Mouse (Mus musculus) lung, postnatal 0 days (tissue): ENCODE results near the gene Zpbp2. TPM values are rescaled to one million over a fixed set of nuclear protein-coding genes. Genes with fewer than 3 reads are reported as not detected.

Experiments used
- ATAC-seq: fragments of 200-750 bp; cut with Nextera tagmentation; 2 replicates; pipeline ENCODE4 v1.8.0; 2017; ENCODE audit warnings: moderate library complexity
- DNase-seq: peaks from one replicate; pipeline ENCODE4 v3.0.0-alpha.2; 2016; ENCODE audit warnings: low spot score
- H3K27ac ChIP-seq: fragments of 300-500 bp; sonication (generic); 2 replicates; pipeline ENCODE4 v1.5.1; 2014; ENCODE audit warnings: antibody characterized with exemption, mild to moderate bottlenecking, low read length, mixed read lengths
- H3K27me3 ChIP-seq: fragments of 300-500 bp; sonication (generic); replicated peaks from 2 replicates; pipeline ENCODE4 v1.6.1; 2014; ENCODE audit warnings: low read length, mixed read lengths; ENCODE audit not compliant: insufficient read depth
- H3K36me3 ChIP-seq: fragments of 300-500 bp; sonication (generic); 2 replicates; pipeline ENCODE4 v1.6.1; 2014; ENCODE audit warnings: low read length, mixed read lengths; ENCODE audit not compliant: insufficient read depth
- H3K4me1 ChIP-seq: fragments of 300-500 bp; sonication (generic); 2 replicates; pipeline ENCODE4 v1.6.1; 2014; ENCODE audit warnings: antibody characterized with exemption, low read depth, low read length, mixed read lengths; ENCODE audit not compliant: insufficient read depth
- H3K4me2 ChIP-seq: fragments of 300-500 bp; sonication (generic); replicated peaks from 2 replicates; pipeline ENCODE4 v1.6.1; 2014; ENCODE audit warnings: low read depth, mild to moderate bottlenecking, low read length, moderate library complexity, mixed read lengths
- H3K4me3 ChIP-seq: fragments of 300-500 bp; sonication (generic); 2 replicates; pipeline ENCODE4 v1.5.1; 2014; ENCODE audit warnings: low read depth, low read length
- H3K9ac ChIP-seq: fragments of 300-500 bp; sonication (generic); replicated peaks from 2 replicates; pipeline ENCODE4 v1.6.1; 2014; ENCODE audit warnings: low read depth, mild to moderate bottlenecking
- H3K9me3 ChIP-seq: fragments of 300-500 bp; sonication (generic); 2 replicates; pipeline ENCODE4 v1.6.1; 2016; ENCODE audit warnings: low read length, mixed read lengths
- CTCF ChIP-seq: IDR thresholded peaks from 2 replicates; pipeline ENCODE4 v1.5.1; 2016; ENCODE audit warnings: antibody characterized with exemption, mild to moderate bottlenecking
- EP300 ChIP-seq: IDR thresholded peaks from 2 replicates; pipeline ENCODE4 v1.6.1; 2016; ENCODE audit warnings: antibody characterized with exemption, mild to moderate bottlenecking, control low read depth
- WGBS: fragments of 180-500 bp; shearing (Covaris S2); extraction: QIAGEN DNeasy Blood & Tissue Kit; methylation state at CpG from one replicate; pipeline ENCODE4 v1.1.7; 2014; 5-methylcytosine and 5-hydroxymethylcytosine counted together
- polyA plus RNA-seq: library from polyadenylated mRNA; unstranded; fragments of >200 nt; fragmentation: Nextera tagmentation; extraction: Ambion mirVana; gene quantifications from 2 replicates; pipeline ENCODE4 v1.2.1, GENCODE M21; 2015

Zpbp2 gene
- polyA plus RNA-seq, 1 experiment from 2014 or later = 0.10 TPM

- no peak overlapping the region for H3K4me2 ChIP-seq
- no peak for DNase-seq
- H3K4me3 ChIP-seq = no peak overlapping the region
- 80% methylated on average over 8 of the region's 8 CpGs for WGBS
- H3K27ac ChIP-seq = no peak overlapping the region
- TF ChIP-seq EP300 (no peak), CTCF (peak; percentile 49)
- no peak overlapping the region for H3K9ac ChIP-seq
- H3K36me3 ChIP-seq = no peaks in the 10 kb centered on the region
- no peaks in the 10 kb centered on the region for H3K4me1 ChIP-seq
- no peak for ATAC-seq
- no peaks in the 10 kb centered on the region for H3K27me3 ChIP-seq
- no peaks in the 10 kb centered on the region for H3K9me3 ChIP-seq
Observed at GRCm38 (mm10) chr11:98568326-98568725, 17.4 kb downstream of the Zpbp2 start.

GRCm38 (mm10) chr11:98569461-98569860 is 18.6 kb downstream of the Zpbp2 start:
- no peak overlapping the region for H3K9ac ChIP-seq
- H3K36me3 ChIP-seq = no peaks in the 10 kb centered on the region
- no peaks in the 10 kb centered on the region for H3K4me1 ChIP-seq
- no peak for TF ChIP-seq EP300
- TF ChIP-seq CTCF = no peak
- 65% methylated on average over 6 of the region's 6 CpGs for WGBS
- no peak overlapping the region for H3K4me3 ChIP-seq
- no peaks in the 10 kb centered on the region for H3K9me3 ChIP-seq
- no peak overlapping the region for H3K4me2 ChIP-seq
- H3K27me3 ChIP-seq = no peaks in the 10 kb centered on the region
- DNase-seq = no peak
- H3K27ac ChIP-seq = no peak overlapping the region
- ATAC-seq = no peak

GRCm38 (mm10) chr11:98577776-98578175 is 26.9 kb downstream of the Zpbp2 start:
- Histone ChIP-seq H3K4me2 (no peak overlapping the region), H3K9ac (no peak overlapping the region), H3K36me3 (no peaks in the 10 kb centered on the region), H3K4me1 (no peaks in the 10 kb centered on the region), H3K4me3 (no peak overlapping the region), H3K9me3 (no peaks in the 10 kb centered on the region), H3K27me3 (no peaks in the 10 kb centered on the region), H3K27ac (no peak overlapping the region)
- DNase-seq = no peak
- 81% methylated on average over 5 of the region's 5 CpGs for WGBS
- no peak for ATAC-seq
- TF ChIP-seq CTCF (no peak), EP300 (no peak)

- no peak overlapping the region for H3K9ac ChIP-seq
- DNase-seq (no peak), ATAC-seq (peak; percentile 37)
- H3K27ac ChIP-seq = no peak overlapping the region
- no peak overlapping the region for H3K4me3 ChIP-seq
- H3K36me3 ChIP-seq = no peaks in the 10 kb centered on the region
- TF ChIP-seq CTCF (no peak), EP300 (no peak)
- no peak overlapping the region for H3K4me2 ChIP-seq
- 53% methylated on average over 16 of the region's 16 CpGs for WGBS
- no peaks in the 10 kb centered on the region for H3K4me1 ChIP-seq
- no peaks in the 10 kb centered on the region for H3K27me3 ChIP-seq
- H3K9me3 ChIP-seq = no peaks in the 10 kb centered on the region
Observed at GRCm38 (mm10) chr11:98580301-98581121, 29.6 kb downstream of the Zpbp2 start.

GRCm38 (mm10) chr11:98581286-98582029 is 30.6 kb downstream of the Zpbp2 start:
- Histone ChIP-seq H3K27me3 (no peaks in the 10 kb centered on the region), H3K4me2 (no peak overlapping the region), H3K9ac (no peak overlapping the region), H3K4me3 (no peak overlapping the region), H3K36me3 (no peaks in the 10 kb centered on the region), H3K4me1 (peaks cover 2% of the 10 kb centered on the region; the same call in 1 of the 2 replicates), H3K9me3 (no peaks in the 10 kb centered on the region), H3K27ac (no peak overlapping the region)
- ATAC-seq (no peak), DNase-seq (no peak)
- TF ChIP-seq EP300 = no peak
- TF ChIP-seq CTCF = no peak
- WGBS = 70% methylated on average over 17 of the region's 17 CpGs

- no peak overlapping the region for H3K9ac ChIP-seq
- ATAC-seq = no peak
- no peak overlapping the region for H3K4me2 ChIP-seq
- H3K27me3 ChIP-seq = no peaks in the 10 kb centered on the region
- no peak overlapping the region for H3K4me3 ChIP-seq
- peaks cover 3% of the 10 kb centered on the region; the same call in 1 of the 2 replicates for H3K4me1 ChIP-seq
- DNase-seq = no peak
- TF ChIP-seq EP300 (no peak), CTCF (no peak)
- WGBS = 81% methylated on average over 8 of the region's 8 CpGs
- no peaks in the 10 kb centered on the region for H3K9me3 ChIP-seq
- H3K27ac ChIP-seq = no peak overlapping the region
- no peaks in the 10 kb centered on the region for H3K36me3 ChIP-seq
Observed at GRCm38 (mm10) chr11:98582030-98582388, 31.1 kb downstream of the Zpbp2 start.
